Mouse (Mus musculus): ENCODE results near the gene Hmox2. TPM values are rescaled to one million over a fixed set of nuclear protein-coding genes. Genes with fewer than 3 reads are reported as not detected.
"Not testable (repeated sequence)": the region's sequence is repeated elsewhere in the genome, so short reads cannot be mapped to it uniquely, and the experiment has no call there.

Gene Hmox2
- total RNA-seq, 4 experiments from 2014 or later = 94.3 to 102 (median 99.2) TPM

DNA sequence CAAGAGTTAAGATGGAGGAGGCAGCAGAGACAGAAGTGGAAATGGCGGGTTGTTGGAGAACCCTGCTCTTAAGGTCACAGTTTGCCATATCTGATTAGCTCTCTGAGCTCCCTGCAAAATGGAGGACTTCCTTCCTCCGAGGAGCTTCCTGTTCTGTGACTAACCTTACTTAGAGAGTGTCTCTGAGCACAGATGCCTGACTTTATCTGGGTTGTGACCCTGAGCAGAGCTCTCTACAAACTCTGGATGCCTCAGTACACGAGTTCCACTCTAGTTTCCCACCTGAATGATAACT is 3.3 kb upstream of the Hmox2 start:
- no peak for DNase-seq (ENCODE audit: low spot score in 2 of 2)

DNA sequence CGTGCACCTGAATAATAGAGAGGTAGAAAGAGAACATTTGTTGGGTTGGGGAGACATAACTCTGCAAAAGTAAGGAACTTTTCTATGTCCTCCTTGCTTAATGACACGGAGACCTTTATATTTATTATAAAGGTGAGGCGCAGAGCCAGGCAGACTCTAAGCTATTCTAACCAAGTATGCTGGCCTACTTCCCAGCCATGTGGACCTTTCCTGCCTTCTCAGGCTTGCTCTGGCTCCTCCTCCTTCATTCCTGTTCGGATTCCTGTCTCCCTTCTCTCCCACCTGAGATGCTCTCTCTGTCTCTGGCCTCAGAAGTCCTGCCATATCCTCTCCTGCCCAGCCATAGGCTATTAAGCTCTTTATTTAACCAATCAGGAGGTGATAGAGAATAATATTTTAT is 895 bp upstream of the Hmox2 start:
- DNase-seq (ENCODE audit: low spot score in 2 of 2) = no peak

DNA sequence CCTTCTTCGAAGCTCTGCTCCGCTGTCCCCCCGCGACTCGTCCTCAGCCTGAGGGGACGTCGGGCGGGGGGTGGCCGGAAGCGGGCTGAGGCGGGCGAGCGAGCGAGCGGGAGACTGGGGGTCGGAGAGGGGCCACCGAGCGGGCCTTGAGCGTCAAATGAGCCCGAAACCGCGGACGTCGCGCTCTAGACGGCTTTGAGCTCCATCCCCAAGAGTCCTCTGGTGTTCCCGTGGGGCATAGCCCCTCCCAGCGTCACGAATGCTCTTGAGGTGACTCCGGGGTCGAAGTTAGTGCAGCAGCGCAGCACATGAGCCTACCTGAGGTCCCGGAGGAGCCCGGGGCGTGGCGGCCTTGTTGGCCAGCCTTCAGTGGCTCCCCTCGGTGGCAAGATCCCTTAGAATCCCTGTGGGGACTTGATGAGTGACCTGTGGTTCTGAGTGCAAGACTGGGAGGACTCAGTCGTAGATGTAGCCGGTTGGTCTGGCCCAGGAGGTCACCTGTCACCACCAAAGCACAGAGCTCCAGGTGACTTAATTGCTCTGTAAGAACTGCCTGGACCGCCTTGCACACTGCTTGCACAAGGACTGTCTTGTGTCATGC is 467 bp downstream of the Hmox2 start:
- DNase-seq (ENCODE audit: low spot score in 2 of 2) = no peak

DNA sequence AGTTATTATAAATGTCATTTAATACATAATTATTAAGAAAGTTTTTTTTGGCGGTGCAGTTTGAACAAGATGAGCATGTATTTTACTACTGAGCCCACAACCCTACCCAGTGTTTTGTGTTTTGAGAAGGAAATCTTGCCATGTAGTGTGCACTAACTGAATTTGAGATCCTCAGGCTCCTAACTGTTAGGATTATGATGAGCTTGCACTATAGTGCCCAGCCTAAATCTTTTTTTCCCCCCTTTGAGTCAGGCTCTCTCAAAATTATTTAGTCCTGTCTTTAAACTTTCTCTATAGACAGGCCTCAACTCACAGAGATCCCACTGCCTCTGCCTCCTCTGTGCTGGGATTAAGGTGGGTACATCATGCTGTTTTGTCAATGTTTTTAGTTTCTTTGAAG is 1.4 kb downstream of the Hmox2 start:
- no peak for DNase-seq (ENCODE audit: low spot score in 2 of 2)

DNA sequence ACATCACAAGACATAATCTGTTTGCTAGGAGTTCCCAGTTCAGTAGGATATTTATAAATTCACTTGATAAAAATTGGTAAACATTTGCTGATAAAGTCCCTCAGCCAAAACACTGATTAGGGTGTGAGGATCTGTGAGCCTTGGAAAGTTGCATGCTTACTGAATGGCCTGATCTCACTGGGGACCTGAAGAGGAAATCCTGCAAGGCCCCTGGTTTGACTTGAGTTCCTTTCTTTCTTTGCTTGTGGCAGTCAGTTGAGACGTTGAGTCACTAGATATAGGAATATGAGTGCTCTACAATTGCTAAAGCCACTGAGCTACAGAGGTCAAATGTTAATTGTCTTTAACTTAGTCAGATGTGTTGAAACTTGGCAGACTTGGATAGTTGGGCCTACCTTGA is 1.8 kb downstream of the Hmox2 start:
- DNase-seq (ENCODE audit: low spot score in 2 of 2) = no peak

DNA sequence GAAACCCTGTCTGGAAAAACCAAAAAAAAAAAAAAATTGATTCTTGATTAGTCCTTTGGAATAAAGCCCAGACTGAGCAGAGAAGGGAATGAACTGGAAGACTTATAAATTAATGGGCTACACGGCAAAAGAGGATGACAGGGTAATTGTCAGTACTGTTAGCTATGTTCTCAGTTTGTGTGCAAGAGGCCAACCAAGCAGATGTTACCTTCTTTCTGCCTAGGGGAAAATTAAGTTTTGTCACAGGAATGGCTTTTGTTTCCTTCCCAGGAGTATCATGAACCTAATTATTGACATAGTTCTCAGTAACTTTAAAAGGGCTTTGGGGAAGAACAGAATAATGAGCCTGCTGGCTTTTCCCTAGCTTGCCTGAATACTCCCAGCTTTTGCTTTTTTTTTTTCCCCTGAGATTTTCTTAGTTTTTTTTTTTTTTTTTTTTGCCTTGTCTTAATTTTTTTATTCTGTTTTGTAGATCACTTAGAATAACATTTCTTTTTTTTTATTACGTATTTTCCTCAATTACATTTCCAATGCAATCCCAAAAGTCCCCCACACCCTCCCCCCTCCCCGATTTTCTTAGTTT is 4.7 kb downstream of the Hmox2 start:
- DNase-seq (ENCODE audit: low spot score in 2 of 2) = no peak

DNA sequence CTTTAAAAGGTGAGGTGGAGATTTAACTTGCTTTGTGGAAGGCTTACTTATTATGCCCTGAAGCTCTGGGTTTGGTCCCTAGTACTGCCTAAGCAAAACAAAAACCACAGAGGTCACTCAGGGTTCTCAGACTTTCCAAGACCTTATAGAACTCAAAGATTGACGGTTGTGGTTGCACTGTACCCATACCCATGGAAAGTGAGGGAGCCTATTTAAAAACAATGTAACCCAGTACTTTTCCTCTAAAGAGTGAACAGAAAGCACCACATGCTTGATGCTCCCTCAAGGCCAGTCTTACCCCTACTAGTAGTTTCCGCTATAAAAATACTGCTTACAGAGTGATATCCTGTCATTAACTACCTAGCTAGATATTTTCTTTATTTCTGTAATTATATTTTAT is 10.1 kb downstream of the Hmox2 start:
- no peak for DNase-seq (ENCODE audit: low spot score in 2 of 2)

DNA sequence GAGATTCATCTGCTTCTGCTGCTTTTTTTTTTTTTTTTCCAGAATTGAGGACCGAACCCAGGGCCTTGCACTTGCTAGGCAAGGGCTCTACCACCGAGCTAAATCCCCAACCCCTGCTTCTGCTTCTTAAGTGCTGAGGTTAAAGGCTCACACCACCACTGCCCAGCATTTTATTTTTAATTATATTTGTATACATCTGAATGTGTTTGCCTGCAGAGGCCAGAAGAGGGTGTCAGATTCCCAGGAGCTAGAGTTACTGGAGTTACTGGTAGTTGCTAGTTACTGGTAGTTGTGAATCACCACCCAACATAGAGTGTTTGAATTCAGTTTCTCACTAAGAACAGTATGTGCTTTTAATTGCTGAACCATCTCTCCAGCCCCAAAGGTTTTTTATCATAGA is 13.8 kb downstream of the Hmox2 start:
- no peak for DNase-seq (ENCODE audit: low spot score in 2 of 2)

DNA sequence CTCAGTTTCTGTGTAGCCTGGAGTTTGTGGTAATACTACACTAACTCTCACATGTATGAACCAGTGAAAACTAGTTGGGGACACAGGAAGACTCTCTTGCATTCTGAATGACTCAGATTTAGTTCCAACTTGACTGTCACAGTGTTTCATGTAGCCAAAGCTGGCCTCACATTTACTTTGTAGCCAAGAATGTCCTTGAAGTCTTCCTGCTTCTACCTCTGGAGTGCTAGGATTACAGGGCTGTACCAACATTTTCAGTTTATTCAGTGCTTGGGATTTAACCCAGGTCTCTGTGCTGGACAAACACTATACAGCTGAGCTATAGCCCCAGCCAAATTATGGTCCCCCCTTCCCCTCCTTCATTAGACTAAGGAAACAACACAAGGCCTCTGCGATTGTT is 16.0 kb downstream of the Hmox2 start:
- no peak for DNase-seq (ENCODE audit: low spot score in 2 of 2)

DNA sequence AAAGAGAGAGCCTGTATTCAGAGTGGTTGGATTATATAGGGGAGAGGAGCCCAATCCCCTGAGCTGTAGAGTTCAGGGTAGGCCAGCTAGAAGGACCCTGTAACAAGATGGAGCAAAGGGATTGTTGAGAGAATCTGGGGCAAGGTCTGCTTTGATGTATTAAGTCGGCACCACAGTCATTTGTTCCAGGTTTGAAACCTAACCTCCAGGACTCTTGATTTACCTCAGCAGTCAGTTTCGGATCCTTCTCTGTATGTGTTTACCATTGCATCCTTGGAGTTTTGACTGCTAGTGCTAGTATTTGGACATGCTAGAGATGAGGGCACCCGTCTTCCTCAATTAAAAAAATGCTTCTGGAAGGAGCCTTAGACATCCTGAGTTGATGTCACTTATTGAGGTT is 26.0 kb downstream of the Hmox2 start:
- DNase-seq (ENCODE audit: low spot score in 2 of 2) = no peak

DNA sequence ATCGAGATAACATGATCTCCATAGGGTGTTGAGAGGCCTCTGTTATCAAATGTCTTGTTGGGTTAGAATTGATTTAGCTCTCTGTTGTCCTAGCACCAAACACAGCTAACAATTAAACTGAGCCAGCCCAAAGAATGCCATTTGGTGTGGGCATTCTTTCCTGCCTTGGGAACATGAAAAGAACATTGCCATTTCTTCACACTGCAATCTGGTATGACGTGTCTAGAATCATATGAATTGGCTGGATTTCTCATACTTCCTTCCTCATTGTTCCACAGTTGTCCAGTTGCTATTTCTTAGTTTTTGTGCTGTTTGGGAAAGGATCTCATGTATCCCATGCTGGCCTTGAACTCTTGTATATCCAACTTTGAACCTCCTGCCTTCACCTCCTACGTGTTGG is 27.9 kb downstream of the Hmox2 start:
- no peak for DNase-seq (ENCODE audit: low spot score in 2 of 2)

DNA sequence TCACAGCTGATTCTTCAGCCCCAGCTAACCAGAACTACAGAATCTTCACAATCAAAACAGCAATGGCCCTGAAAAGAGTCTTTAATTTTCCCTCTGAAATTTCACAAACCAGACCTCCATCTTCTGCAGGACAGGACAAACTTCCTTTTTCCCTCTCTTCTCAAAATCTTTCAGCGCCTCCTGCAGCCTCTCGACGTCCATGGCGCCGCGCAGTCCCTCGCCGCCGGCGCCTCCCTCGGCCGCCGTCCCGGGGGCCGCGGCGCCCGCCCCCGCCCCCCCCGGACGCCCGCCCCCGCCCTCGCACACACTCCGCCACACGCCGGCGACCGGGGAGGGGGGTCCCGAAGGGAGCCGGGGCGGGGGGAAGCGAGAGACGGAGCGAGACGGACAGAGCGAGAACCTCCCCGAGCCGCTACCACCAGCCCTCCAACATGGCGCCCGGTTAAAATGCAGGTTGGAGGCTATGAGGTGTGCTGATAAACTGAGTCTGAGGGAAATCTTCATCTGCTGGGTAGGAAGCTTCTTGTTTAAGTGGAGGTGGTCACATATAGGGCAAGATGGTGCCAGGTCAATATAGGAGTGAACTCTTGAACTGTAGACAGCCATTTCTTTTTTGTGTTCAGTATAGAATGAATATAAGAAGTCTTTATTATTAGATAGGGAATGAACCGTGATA is 30.6 kb downstream of the Hmox2 start:
- DNase-seq (ENCODE audit: low spot score in 2 of 2) = not testable (repeated sequence)

DNA sequence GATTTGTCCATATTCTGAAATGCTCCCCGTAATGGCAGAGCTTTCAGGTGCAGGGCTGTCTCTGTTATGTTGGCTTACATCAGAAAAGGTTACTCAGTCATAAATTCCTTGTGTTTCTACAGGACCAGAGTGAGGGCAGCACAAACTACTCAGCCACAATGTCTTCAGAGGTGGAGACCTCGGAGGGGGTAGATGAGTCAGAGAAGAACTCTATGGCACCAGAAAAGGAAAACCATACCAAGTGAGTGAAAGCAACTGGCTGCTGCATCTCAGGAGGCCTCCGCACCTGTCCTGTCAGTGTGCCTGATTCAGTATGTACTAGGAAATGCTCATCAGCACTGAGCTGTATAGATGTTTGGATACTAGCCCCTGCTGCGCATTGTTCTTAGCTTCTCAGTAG is 36.3 kb downstream of the Hmox2 start:
- no peak for DNase-seq (ENCODE audit: low spot score in 2 of 2)

DNA sequence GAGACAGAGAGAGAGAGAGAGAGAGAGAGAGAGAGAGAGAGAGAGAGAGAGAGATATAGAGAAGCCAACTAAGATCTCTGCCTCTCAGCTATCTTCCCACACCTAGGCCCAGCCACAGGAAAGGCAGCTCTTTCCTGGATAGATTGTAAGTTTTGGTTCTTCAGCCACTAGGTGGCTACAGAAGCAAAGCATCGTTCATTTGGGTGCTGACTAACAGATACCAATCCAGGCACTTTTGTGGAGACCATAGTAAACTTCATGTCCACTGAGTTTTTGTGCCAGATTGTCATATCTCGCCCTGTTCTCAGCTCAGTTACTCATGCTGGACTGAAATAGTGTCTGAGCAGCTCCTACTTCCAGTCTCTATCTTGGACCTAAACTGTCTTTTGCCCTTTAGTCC is 37.1 kb downstream of the Hmox2 start:
- DNase-seq (ENCODE audit: low spot score in 2 of 2) = no peak

DNA sequence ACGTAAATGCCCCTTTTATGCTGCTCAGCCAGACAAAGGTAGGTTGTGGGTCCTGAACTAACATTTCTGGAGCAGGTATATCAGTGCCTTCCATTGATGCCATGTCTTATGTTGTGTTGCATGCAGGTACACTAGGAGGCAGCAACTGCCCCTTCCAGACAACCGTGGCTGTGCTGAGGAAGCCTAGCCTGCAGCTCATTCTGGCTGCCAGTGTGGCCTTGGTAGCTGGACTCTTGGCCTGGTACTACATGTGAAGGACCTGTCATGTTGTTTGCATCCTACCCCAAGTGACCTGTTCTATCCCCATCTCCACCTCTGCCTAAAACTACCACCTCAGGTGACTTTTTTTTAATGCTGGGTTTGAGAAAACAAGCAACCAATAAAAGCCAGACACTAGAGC is 39.7 kb downstream of the Hmox2 start:
- no peak for DNase-seq (ENCODE audit: low spot score in 2 of 2)

DNA sequence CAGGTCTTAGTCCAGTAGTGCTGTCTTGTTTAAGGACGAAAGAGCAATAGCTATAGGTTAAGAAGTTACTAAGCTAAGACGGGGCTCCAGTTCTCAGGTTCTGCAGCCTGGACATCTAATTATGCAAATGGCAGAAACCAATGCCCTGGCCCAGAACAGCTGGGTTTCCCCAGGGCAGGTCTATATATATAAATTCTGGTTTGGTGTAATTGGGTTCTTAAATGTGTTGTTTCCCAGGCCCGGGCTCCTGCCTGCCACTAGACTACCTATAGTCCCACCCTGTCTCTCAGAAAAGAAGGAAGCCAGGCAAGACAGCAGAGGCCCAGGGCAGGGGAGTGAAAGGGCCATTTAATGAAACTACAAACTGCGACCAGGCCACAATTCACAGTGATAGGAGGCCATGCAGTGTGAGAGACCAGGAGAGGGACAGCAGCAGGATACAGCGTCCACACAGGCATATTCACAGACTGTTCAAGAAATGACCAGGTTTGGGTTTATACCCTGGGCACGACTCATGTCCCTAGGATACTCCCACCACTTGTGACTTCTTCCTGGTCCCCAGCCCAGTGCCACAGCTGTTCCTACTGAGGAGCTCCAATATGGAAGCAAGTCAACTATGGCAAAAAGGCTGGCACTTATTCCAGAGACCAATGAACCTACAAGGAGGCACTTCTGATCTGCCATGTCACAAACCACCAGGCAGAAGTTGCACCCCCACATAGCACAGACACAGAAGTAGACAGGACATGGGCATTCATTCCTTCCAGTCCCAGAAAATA is 41.0 kb downstream of the Hmox2 start:
- DNase-seq (ENCODE audit: low spot score in 2 of 2) = no peak

DNA sequence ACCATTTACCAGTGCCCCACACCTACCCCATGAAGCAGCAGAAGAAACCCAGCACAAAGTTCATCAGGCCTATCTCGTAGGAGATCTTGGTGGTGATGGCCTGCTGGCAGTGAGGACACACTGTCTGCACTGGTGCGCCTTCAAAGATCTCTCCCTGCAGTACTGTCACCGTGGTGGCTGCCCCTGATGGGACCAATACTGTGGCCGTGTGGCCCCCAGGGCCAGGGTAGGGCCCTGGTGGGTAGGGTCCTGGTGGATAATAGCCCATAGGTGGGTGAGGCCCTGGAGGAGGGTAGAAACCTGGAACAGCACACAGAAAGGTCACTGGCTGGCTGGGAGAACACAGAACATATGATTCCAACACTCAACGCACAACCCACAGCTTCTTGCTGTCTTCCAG is 42.6 kb downstream of the Hmox2 start:
- DNase-seq (ENCODE audit: low spot score in 2 of 2) = no peak

DNA sequence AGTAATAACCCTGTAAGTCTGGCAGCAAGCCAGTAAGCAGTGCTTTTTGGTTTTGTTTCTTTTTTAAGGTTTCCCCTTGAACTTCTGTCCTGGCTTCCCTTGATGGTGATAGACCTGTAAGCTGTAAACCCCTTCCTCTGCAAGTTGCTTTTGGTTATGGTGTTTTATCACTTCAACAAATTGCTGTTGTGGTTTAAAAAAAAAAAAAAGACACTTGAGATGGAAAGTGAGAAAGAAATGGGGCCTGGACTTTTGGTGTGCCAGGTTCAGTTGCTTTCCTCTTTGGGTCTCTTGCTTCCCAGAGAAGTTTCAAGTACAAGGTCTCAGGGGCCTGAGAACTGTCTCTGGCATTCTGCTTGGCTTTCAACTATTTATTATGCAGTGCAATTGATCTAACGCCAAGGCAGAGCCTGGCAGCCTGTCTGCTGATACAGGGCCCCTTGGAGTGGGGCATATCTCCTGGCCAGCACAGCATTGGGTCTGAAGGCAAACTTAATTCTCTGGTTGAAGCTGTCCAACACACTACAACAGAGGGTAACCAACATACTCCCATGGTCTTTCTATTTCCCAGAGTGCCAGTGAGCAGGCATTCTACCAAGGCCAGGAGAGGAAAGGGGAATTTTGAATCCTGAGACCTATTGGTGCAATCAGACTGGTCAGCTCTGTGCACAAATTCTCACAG is 47.3 kb downstream of the Hmox2 start:
- DNase-seq (ENCODE audit: low spot score in 2 of 2) = no peak

DNA sequence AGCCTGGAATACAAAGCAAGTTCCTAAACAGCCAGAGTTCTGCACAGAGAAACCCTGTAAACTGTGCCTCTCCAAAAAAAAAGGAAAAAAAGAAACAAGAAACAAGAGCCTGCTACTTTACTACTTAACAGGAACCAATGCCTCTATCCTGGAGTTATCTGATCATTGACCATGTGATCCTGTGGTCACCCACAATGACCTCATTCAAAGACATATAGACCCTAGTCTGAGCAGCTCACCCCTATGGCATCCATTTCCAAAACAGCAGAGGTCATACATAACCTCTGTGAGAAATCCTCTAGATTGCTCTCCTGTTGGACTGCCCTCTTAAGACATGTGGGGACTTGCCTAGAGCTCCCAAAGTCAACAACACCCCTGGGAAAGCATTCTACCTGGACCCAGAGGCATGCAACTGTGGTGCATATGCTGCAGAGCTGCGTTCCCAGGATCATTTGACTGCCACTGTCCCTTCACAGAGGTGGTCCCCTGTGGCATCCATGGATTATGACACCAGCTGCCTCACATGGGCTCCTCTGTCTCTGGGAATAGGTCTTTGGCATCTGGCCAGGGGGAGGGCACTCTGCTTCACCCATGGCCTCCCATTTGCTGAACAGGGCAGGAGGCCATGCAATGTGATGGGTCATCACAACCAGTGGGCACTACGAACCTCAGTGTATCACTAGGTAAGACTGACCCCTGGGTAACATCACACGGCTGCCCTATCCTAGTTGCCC is 51.2 kb downstream of the Hmox2 start:
- DNase-seq (ENCODE audit: low spot score in 2 of 2) = no peak

DNA sequence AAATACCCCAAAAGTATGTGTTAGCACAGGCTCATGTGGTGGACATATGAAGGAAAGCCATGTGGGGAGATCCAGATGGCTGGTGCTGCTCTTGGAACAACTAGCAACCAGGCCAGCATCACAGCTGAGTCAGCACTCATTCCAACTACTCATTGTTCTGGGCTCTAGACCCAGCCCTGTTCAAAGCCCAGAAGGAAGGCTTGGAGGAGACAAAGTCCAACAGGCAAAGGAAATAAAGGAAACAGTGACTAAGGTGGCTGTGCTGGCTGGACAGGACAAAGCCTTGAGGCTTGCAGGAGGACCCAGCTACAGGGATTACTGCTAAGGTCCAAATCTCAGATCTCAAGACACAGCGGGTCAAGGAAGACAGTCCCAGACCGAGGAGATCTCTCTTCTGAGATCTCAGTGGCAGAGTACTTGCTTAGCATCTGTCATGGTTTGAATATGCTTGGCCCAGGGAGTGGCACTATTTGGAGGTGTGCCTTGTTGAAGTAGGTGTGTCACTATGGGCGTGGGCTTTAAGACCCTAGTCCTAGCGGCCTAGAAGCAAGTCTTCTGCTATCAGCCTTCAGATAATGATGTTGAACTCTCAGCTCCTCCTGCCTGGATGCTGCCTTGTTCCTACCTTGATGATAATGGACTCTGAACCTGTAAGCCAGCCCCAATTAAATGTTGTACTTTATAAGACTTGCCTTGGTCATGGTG is 51.9 kb downstream of the Hmox2 start:
- peak in 1 of 2 experiments; percentile 68 for DNase-seq (ENCODE audit: low spot score in 2 of 2)

DNA sequence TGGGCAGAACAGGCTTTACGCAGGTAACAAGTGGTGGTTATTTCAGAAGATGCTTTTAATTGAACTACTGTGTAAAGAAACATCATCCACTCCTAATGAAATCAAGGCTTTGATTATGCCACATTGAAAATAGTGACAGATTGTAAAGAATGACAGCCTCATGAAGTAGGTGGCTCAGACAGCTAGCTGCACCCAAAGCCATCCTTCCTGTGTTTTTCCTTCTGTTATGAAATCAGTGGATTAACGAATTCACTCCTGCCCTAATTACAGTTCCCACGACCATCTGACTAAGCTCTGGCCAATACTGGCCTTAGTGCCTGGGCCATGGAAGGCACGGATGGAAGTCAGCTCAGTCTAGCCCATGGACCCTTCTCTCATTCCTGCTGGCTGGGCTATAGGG is 52.8 kb downstream of the Hmox2 start:
- no peak for DNase-seq (ENCODE audit: low spot score in 2 of 2)

Measured in layer of hippocampus, adult 8-10 months (tissue).